Mouse (Mus musculus): ENCODE results near the gene Ppp2r5c. TPM values are rescaled to one million over a fixed set of nuclear protein-coding genes. Genes with fewer than 3 reads are reported as not detected.

Ppp2r5c gene
- total RNA-seq, 2 experiments from 2014 or later, result 102 to 103 TPM

DNA sequence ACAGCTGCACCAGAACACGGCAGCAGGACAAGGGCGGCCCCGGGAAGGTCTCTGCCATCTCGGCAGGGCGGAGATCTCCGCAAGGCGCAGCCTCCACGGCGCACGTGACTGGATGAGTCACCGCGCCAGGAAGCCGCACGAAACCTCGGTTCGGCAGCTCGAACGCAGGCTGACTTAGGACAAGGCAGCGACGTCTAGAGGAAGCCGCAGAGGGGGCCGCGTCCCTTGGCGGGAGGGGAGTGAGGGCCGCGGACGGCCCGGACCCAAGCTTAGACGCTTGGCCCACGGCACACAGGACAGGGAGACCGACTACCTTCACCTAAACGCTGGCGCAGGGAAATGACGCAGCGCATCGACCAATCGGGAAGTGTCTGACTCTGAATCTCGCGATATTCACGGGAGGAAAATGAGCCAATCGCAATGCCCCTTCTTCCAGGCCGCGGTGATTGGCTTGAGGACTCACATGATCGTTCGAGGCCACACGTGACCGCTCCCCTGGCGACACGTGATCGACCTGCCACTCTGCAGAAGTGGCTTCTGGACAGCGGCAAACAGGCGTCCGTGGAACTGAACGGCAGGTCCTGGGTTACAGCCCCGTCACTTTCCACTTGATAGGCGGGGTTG lies 144.5 kb downstream of the Ppp2r5c start:
- intact Hi-C loops (cut with DNase I), result loop anchor here (2.0 kb wide), 1 partner anchor 137 kb away; no protein-coding TSS in a partner anchor
- DNase-seq, result peak; percentile 94 to 97

DNA sequence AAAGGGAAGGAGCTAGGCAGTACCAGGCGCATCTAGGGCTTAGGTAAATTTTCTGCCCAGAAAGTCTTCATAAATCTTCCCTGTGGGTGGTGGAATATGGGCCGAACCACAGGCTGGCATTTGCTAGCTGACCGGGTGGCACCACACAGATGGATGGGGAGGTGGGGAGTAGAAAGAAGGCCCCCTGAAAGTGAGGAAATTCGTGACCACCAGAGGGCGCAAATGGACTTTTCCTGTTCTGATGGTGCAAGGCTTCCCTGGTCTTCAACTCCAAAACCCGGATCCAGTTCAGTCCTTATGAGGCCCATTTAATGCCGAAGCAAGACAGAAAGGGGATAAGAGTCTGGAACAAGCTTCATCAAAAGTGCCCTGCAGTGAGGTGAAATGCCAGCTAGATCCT lies 151.6 kb downstream of the Ppp2r5c start:
- intact Hi-C loops (cut with DNase I), result loop anchor here (2.0 kb wide), 2 partner anchors 104 to 244 kb away; partner anchors contain the start of gene Hsp90aa1
- peak; percentile 68 to 78 for DNase-seq

DNA sequence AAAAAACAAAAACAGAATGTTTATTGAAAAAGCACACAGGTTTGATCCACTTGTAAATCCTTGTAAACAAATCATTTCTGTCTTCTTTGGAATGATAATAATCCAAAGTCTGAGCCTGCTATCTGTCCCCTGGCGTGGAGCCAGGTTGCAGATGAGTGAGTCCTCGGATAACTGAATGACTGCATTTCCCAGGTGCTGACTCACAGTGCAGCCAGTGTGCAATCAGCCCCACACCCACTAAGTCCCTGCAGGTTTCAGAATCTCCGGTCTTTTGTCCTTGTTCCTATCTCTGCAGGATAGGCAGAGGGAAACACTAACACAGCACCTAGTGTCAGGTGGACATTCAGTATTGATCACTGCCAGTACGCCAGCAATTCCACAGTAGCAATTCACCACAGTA lies 152.9 kb downstream of the Ppp2r5c start:
- intact Hi-C loops (cut with DNase I), result loop anchor here (2.0 kb wide), 2 partner anchors 103 to 243 kb away; partner anchors contain the start of gene Hsp90aa1

DNA sequence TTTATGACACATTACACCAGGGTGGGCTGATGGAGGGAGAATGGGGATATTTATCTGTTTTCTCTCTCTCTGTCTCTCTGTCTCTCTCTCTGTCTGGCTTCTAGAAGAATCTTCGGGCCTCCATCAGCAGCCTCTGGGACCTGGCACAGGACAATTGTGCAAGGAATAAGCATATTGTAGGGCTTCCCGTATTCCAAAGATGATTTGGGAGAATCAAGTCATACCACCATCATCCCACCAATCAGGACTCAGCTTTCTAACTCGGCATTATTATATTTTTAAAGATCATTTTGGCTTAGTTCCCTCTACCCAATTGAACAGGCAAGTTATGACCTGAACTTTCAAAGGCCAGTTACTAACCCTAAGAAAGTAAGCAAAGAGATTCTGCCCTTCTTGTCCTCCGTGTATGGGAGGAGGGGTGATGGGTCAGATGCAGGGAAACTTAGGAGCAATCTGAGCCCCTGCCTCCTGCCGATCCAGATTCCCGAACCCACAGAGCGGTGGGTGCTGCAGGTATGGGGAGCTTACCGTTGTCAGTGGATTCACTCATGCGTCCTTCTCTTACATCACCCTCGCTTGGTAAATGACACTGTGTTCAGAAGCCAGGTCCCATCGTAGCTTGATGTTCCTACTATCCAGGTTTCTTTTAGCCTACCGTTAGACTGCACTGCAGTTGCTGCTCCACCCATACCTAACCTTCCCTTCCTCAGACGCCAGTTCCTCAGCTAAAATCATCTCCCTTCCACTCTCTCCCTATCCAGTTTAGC lies 153.5 kb downstream of the Ppp2r5c start:
- DNase-seq, result no peak
- intact Hi-C loops (cut with DNase I), result no loop called here

More for the DNA sequence above, 152.9 kb downstream of the Ppp2r5c start:
- DNase-seq, result no peak

DNA sequence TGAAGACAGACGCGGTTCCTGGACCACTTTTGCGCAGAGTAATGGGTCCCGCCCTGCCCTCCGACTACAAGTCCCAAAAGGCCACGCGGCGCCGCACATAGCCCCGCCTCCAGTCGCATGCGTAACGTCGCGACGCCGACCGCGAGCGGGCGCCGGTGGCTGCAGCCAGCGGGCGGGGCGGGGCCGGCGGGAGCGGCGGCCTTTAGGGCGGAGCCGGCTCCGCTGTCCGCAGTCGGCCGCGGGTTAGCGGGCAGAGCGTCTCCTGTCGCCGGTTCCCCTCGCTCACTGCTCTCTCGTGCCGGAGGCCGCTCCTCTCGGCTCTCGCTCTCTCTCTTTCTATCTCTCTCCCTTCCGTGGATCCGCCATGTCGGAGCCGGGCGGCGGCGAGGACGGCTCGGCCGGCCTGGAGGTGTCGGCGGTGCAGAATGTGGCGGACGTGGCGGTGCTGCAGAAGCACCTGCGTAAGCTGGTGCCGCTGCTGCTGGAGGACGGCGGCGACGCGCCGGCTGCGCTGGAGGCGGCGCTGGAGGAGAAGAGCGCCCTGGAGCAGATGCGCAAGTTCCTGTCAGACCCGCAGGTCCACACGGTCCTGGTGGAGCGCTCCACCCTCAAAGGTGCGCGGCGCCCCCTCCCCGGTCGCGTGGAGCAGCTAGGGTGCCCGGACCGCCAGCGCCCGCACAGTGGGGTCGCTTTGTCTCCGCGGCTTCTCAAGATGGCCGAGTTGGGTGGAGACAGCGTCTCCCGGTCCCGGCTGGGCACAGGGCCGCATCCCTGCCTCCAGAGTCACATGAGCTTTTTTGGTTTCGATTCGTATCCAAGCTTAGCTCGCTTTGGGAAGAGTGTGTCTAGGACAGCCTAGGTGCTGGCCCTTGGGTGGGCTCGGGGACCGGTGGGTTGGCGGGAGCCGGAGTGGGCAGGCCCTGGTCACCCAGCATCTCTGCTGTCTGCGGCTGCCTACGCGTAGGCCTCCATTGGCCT lies 154.6 kb downstream of the Ppp2r5c start, which contains the start of gene Dync1h1:
TSS of gene Dync1h1 (plus strand) at position 212 of the 978 bp plus-strand sequence.
- intact Hi-C loops (cut with DNase I), result no loop called here
- peak; percentile 96 to 97 for DNase-seq

DNA sequence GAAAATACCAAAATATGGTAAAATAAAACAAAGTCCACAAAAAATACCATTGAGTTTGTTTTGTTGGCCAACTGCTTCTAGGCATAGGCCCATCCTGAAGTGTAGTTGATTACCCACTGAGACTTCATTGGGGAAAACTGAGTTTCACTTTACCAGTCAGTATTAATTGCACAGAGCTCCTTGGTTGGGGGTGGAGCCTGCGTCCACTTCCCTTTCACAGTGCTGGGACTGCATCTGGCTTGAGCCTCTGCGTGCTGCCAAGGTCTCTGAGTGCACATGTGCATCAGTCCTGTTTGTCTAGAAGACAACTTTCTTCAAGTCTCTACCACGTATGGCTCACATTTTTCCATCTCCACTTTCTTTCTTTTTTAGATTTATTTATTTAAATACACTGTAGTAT lies 159.2 kb downstream of the Ppp2r5c start:
- intact Hi-C loops (cut with DNase I), result no loop called here
- no peak for DNase-seq

DNA sequence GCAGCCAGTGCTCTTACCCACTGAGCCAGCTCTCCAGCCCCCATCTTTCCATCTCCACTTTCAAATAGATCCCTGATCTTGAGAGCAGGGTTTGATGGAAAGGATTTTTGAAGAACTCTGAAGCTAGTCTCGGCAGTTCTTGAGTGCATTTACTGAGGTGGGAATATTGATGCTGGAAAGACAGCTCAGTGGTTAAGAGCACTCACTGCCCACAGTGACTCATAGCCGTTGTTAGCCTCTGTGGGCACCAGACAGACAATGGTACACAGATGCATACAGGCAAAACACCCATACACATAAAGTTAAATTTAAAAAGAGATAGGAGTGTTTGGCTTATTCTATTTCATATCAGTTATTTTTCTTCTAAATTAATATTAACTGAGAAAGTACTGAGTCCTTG lies 159.8 kb downstream of the Ppp2r5c start:
- intact Hi-C loops (cut with DNase I), result no loop called here
- no peak for DNase-seq

DNA sequence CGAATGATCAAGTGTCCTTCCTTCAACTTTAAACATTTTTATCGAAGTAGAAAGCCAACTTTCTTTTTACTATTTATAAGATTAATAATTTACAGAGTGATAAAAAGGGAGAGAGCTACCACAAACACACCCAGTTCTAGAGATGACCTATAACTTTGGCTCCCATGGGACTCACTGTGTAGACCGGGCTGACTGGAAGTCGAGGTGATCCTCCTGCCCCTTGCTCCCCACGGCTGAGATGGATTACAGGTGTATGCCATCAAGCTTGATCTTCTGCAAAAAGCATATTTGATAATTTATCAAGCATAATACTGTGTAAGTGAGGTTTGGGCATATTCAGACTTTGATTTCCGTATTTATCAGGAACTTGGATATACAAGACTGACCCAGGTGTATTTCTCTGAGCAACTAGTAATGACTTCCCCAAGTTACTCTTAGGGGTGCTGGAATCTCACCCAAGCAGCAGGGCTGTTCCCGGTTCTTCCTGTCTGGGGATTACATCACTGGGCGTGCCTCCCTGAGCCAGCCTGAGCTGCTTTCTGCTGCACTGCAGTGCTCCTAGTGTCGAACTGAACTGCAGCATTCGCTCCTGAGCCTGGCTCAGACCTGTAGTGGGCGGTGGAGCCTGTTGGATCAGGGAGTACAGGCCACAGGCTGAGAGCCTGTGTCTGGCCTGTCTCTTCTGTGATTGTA lies 161.7 kb downstream of the Ppp2r5c start:
- intact Hi-C loops (cut with DNase I), result no loop called here
- peak; percentile 70 to 77 for DNase-seq

DNA sequence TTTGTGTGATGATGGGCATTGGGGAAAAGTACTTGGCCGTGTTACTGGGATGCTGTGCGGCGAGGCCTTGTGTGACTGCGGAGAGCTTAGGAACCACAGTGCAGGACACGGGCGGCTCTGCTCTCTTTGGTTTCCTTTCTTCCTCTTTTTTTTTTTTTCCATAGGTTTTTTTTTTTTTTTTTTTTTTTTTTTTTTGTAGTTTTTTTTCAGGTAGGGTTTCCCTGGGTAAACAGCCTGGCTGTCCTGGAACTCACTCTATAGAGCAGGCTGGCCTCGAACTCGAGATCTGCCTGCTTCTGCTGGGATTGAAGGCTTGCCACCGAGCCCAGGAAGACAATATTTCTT lies 162.2 kb downstream of the Ppp2r5c start:
- intact Hi-C loops (cut with DNase I), result no loop called here
- DNase-seq, result no peak

DNA sequence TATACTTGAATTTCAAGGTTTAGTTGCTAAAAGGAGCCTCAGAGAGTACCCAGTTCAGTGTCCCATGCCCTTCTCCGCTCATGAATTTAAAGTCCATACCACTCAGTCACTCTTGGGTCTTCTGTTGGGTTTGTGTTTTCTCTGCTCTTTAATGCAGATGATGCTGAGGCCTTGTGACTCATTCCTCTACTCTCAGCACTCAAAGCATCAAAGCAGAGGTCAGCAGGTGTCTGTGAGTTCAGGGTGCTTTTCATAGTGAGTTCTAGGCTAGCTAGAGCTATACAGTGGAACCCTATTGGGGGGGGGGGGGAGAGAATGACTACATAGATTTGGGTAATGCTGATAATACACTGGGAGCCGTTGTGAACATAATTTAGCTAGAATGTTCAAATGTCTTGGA lies 163.8 kb downstream of the Ppp2r5c start:
- no peak for DNase-seq
- intact Hi-C loops (cut with DNase I), result no loop called here

DNA sequence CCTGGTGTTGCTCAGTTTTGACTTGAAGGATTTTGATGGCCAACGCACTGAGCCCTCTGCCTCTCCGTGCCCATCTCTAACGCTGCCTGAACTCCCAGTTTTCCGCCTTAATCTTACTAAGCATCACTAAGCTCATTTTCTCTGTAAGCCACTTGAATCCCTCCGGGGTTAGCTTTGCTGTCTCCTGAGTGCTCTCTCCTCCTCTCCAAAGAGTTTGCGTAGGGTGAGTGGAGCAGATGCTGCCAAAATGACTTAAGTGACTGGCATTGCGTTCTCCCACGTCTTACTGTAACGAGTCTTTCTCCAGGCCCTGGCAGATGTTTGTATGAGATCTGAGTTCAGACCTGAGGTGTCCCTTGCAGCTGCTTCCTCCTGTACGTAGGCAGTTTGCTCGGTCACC lies 183.1 kb downstream of the Ppp2r5c start:
- intact Hi-C loops (cut with DNase I), result no loop called here
- DNase-seq, result no peak

Other genes with a start within 250 kb of the Ppp2r5c start
- not detected for gene Dio3, start 168.1 kb upstream of the Ppp2r5c start, total RNA-seq (2021)
- gene Dync1h1, start 154.3 kb downstream of the Ppp2r5c start, total RNA-seq (2021), result 100 to 1,000 TPM; 147 to 161 TPM
- not detected for gene 1700001K19Rik, start 235.5 kb downstream of the Ppp2r5c start, total RNA-seq (2021)